Mouse (Mus musculus): Measurements from ENCODE around the gene Nedd9. TPM values are rescaled to one million over a fixed set of nuclear protein-coding genes. Genes with fewer than 3 reads are reported as not detected.

Nedd9 gene
- polyA plus RNA-seq, 1 experiment from 2014 or later: 6.0 TPM

DNA sequence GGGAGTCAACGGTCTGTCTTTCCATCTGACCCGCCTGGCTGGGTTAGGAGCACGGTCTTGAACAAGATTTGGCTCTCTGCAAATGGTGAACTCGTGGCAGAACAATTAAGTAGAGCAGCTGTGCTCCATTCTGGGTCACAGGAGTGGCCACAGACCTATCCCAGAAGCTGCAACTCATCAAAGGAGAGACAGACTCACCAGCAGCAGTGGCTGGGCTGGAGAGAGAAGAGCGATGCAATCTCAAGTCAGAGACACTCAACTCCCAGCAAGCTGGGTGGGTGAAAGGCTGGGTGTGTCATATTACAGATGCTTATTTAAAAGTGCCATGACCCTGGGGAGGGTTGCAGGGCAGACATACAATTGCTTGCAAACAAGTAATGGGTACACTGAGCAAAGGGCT is 50.4 kb downstream of the Nedd9 start:
- no peak overlapping the region for H3K9ac ChIP-seq (ENCODE audit: low read depth, low read length)
- no peaks in the 10 kb centered on the region for H3K9me3 ChIP-seq (replicated peaks; ENCODE audit: control insufficient read depth, low read length)
- ATAC-seq (ENCODE audit: low read depth): no peak
- H3K27ac ChIP-seq (ENCODE audit: low read length): no peak overlapping the region
- H3K36me3 ChIP-seq (ENCODE audit: control insufficient read depth, insufficient read depth): no peaks in the 10 kb centered on the region
- no peaks in the 10 kb centered on the region for H3K27me3 ChIP-seq (ENCODE audit: control insufficient read depth, insufficient read depth, low read depth, low read length)
- H3K4me3 ChIP-seq (ENCODE audit: low read depth, low read length): no peak overlapping the region
- no peaks in the 10 kb centered on the region for H3K4me1 ChIP-seq (ENCODE audit: control insufficient read depth, low read depth, low read length)
- 55% methylated on average over 5 of the region's 5 CpGs for WGBS (ENCODE audit: insufficient replicate concordance)
- H3K4me2 ChIP-seq (ENCODE audit: low read depth, low read length): no peak overlapping the region

GRCm38 (mm10) chr13:41433201-41433600 is 54.0 kb downstream of the Nedd9 start:
- Histone ChIP-seq H3K4me1 (ENCODE audit: control insufficient read depth, low read depth, low read length) (no peaks in the 10 kb centered on the region), H3K36me3 (ENCODE audit: control insufficient read depth, insufficient read depth) (no peaks in the 10 kb centered on the region), H3K27me3 (ENCODE audit: control insufficient read depth, insufficient read depth, low read depth, low read length) (no peaks in the 10 kb centered on the region), H3K9ac (ENCODE audit: low read depth, low read length) (no peak overlapping the region), H3K9me3 (replicated peaks; ENCODE audit: control insufficient read depth, low read length) (no peaks in the 10 kb centered on the region), H3K27ac (ENCODE audit: low read length) (no peak overlapping the region), H3K4me3 (ENCODE audit: low read depth, low read length) (no peak overlapping the region), H3K4me2 (ENCODE audit: low read depth, low read length) (no peak overlapping the region)
- WGBS (ENCODE audit: insufficient replicate concordance): 52% methylated on average over 6 of the region's 6 CpGs
- no peak for ATAC-seq (ENCODE audit: low read depth)

GRCm38 (mm10) chr13:41431795-41432194 is 55.4 kb downstream of the Nedd9 start:
- H3K36me3 ChIP-seq (ENCODE audit: control insufficient read depth, insufficient read depth): no peaks in the 10 kb centered on the region
- no peak overlapping the region for H3K4me3 ChIP-seq (ENCODE audit: low read depth, low read length)
- no peaks in the 10 kb centered on the region for H3K27me3 ChIP-seq (ENCODE audit: control insufficient read depth, insufficient read depth, low read depth, low read length)
- no peak overlapping the region for H3K4me2 ChIP-seq (ENCODE audit: low read depth, low read length)
- no peak for ATAC-seq (ENCODE audit: low read depth)
- H3K9ac ChIP-seq (ENCODE audit: low read depth, low read length): no peak overlapping the region
- H3K9me3 ChIP-seq (replicated peaks; ENCODE audit: control insufficient read depth, low read length): no peaks in the 10 kb centered on the region
- H3K4me1 ChIP-seq (ENCODE audit: control insufficient read depth, low read depth, low read length): no peaks in the 10 kb centered on the region
- 55% methylated on average over 3 of the region's 3 CpGs for WGBS (ENCODE audit: insufficient replicate concordance)
- H3K27ac ChIP-seq (ENCODE audit: low read length): no peak overlapping the region

- Histone ChIP-seq H3K4me1 (ENCODE audit: control insufficient read depth, low read depth, low read length) (no peaks in the 10 kb centered on the region; the same call in 1 of the 2 replicates), H3K9ac (ENCODE audit: low read depth, low read length) (no peak overlapping the region), H3K27me3 (ENCODE audit: control insufficient read depth, insufficient read depth, low read depth, low read length) (no peaks in the 10 kb centered on the region), H3K9me3 (replicated peaks; ENCODE audit: control insufficient read depth, low read length) (no peaks in the 10 kb centered on the region), H3K27ac (ENCODE audit: low read length) (no peak overlapping the region), H3K36me3 (ENCODE audit: control insufficient read depth, insufficient read depth) (no peaks in the 10 kb centered on the region), H3K4me2 (ENCODE audit: low read depth, low read length) (no peak overlapping the region), H3K4me3 (ENCODE audit: low read depth, low read length) (no peak overlapping the region)
- WGBS (ENCODE audit: insufficient replicate concordance): 62% methylated on average over 3 of the region's 3 CpGs
- no peak for ATAC-seq (ENCODE audit: low read depth)
These were observed 60.1 kb downstream of the Nedd9 start for GRCm38 (mm10) chr13:41427046-41427445.

DNA sequence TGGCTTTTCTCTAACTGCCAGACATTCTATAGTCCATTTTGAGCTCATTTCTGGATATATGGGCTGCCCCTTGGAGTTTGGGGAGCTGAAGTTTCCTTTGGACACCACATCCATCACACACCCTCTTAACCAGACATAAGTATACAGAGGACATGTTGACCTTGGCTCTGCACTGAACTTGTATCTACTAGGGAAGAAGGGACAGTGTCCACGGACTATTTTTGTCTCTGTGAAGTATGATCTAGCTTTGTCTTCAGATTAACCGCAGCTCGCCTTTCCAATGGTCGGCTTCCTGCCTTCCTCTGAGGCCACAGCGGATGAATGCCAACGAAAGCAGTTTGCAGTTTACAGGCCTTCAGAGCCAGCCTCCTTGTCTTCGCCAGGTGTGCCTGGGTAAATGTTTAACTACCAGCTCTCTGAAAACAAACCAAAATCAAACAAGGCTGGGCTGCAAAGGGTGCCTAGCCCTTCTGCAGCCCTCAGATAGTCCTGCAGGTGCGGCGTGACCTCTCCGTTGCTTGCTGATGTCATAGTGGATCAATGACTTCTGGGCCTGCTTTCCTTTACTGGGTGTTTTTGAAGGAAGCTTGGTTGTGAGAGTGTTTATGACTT is 63.6 kb downstream of the Nedd9 start:
- H3K9ac ChIP-seq (ENCODE audit: low read depth, low read length): no peak overlapping the region
- H3K4me1 ChIP-seq (ENCODE audit: control insufficient read depth, low read depth, low read length): no peaks in the 10 kb centered on the region; the same call in 1 of the 2 replicates
- no peak overlapping the region for H3K4me2 ChIP-seq (ENCODE audit: low read depth, low read length)
- no peaks in the 10 kb centered on the region for H3K9me3 ChIP-seq (replicated peaks; ENCODE audit: control insufficient read depth, low read length)
- 63% methylated on average over 10 of the region's 10 CpGs for WGBS (ENCODE audit: insufficient replicate concordance)
- peak; percentile 87 for ATAC-seq (ENCODE audit: low read depth)
- H3K4me3 ChIP-seq (ENCODE audit: low read depth, low read length): no peak overlapping the region
- no peaks in the 10 kb centered on the region for H3K27me3 ChIP-seq (ENCODE audit: control insufficient read depth, insufficient read depth, low read depth, low read length)
- no peak overlapping the region for H3K27ac ChIP-seq (ENCODE audit: low read length)
- H3K36me3 ChIP-seq (ENCODE audit: control insufficient read depth, insufficient read depth): no peaks in the 10 kb centered on the region

- 72% methylated on average over 5 of the region's 5 CpGs for WGBS (ENCODE audit: insufficient replicate concordance)
- no peak for ATAC-seq (ENCODE audit: low read depth)
- H3K27me3 ChIP-seq (ENCODE audit: control insufficient read depth, insufficient read depth, low read depth, low read length): no peaks in the 10 kb centered on the region
- no peaks in the 10 kb centered on the region; the same call in 1 of the 2 replicates for H3K4me1 ChIP-seq (ENCODE audit: control insufficient read depth, low read depth, low read length)
- no peaks in the 10 kb centered on the region for H3K36me3 ChIP-seq (ENCODE audit: control insufficient read depth, insufficient read depth)
- no peak overlapping the region for H3K9ac ChIP-seq (ENCODE audit: low read depth, low read length)
- H3K27ac ChIP-seq (ENCODE audit: low read length): no peak overlapping the region
- no peak overlapping the region for H3K4me2 ChIP-seq (ENCODE audit: low read depth, low read length)
- no peak overlapping the region for H3K4me3 ChIP-seq (ENCODE audit: low read depth, low read length)
- no peaks in the 10 kb centered on the region for H3K9me3 ChIP-seq (replicated peaks; ENCODE audit: control insufficient read depth, low read length)
These were observed 64.6 kb downstream of the Nedd9 start for GRCm38 (mm10) chr13:41422581-41422980.

- WGBS (ENCODE audit: insufficient replicate concordance): 51% methylated on average over 4 of the region's 4 CpGs
These were observed 66.8 kb downstream of the Nedd9 start for GRCm38 (mm10) chr13:41420376-41420775.

GRCm38 (mm10) chr13:41418198-41418869 is 68.8 kb downstream of the Nedd9 start:
- Histone ChIP-seq H3K4me3 (ENCODE audit: low read depth, low read length) (no peak overlapping the region), H3K4me2 (ENCODE audit: low read depth, low read length) (no peak overlapping the region), H3K9me3 (replicated peaks; ENCODE audit: control insufficient read depth, low read length) (no peaks in the 10 kb centered on the region), H3K36me3 (ENCODE audit: control insufficient read depth, insufficient read depth) (no peaks in the 10 kb centered on the region), H3K4me1 (ENCODE audit: control insufficient read depth, low read depth, low read length) (no peaks in the 10 kb centered on the region), H3K27me3 (ENCODE audit: control insufficient read depth, insufficient read depth, low read depth, low read length) (no peaks in the 10 kb centered on the region), H3K9ac (ENCODE audit: low read depth, low read length) (no peak overlapping the region), H3K27ac (ENCODE audit: low read length) (no peak overlapping the region)
- no peak for ATAC-seq (ENCODE audit: low read depth)
- 53% methylated on average over 13 of the region's 13 CpGs for WGBS (ENCODE audit: insufficient replicate concordance)

More at GRCm38 (mm10) chr13:41420376-41420775, 66.8 kb downstream of the Nedd9 start:
- Histone ChIP-seq H3K9ac (ENCODE audit: low read depth, low read length) (no peak overlapping the region), H3K4me3 (ENCODE audit: low read depth, low read length) (no peak overlapping the region), H3K4me2 (ENCODE audit: low read depth, low read length) (no peak overlapping the region), H3K9me3 (replicated peaks; ENCODE audit: control insufficient read depth, low read length) (no peaks in the 10 kb centered on the region), H3K36me3 (ENCODE audit: control insufficient read depth, insufficient read depth) (no peaks in the 10 kb centered on the region), H3K4me1 (ENCODE audit: control insufficient read depth, low read depth, low read length) (no peaks in the 10 kb centered on the region; the same call in 1 of the 2 replicates), H3K27me3 (ENCODE audit: control insufficient read depth, insufficient read depth, low read depth, low read length) (no peaks in the 10 kb centered on the region), H3K27ac (ENCODE audit: low read length) (no peak overlapping the region)
- ATAC-seq (ENCODE audit: low read depth): peak; percentile 19; the same call in 1 of the 2 replicates
